Comparison of ENCODE assay signal across 8 mouse cellular contexts in genomic region chr3:84228911-84229310, GRCm38 (mm10). TPM values are rescaled to one million over a fixed set of nuclear protein-coding genes. Genes with fewer than 3 reads are reported as not detected.
DNase-seq lines count a peak whose midpoint lies in the region; ATAC-seq and TF ChIP-seq lines count a peak whose summit lies in the region.

No protein-coding gene starts in this region.

- H3K27me3 ChIP-seq in forebrain, embryonic 15.5 days: no peaks in the 10 kb centered on the region
- no peaks in the 10 kb centered on the region for H3K27me3 ChIP-seq in hindbrain, embryonic 12.5 days
- no peaks in the 10 kb centered on the region for H3K27me3 ChIP-seq in liver, embryonic 12.5 days (replicated peaks)

- H3K36me3 ChIP-seq in forebrain, embryonic 15.5 days: no peaks in the 10 kb centered on the region; the same call in 1 of the 2 replicates
- no peaks in the 10 kb centered on the region for H3K36me3 ChIP-seq in hindbrain, embryonic 12.5 days
- H3K36me3 ChIP-seq in liver, embryonic 12.5 days: no peaks in the 10 kb centered on the region

- H3K4me3 ChIP-seq in forebrain, embryonic 15.5 days: peak overlapping the region; percentile 44
- H3K4me3 ChIP-seq in hindbrain, embryonic 12.5 days: peak overlapping the region; percentile 42
- H3K4me3 ChIP-seq in liver, embryonic 12.5 days: peak overlapping the region; percentile 38

- H3K4me2 ChIP-seq in forebrain, embryonic 15.5 days (replicated peaks): peak overlapping the region; percentile 79
- H3K4me2 ChIP-seq in hindbrain, embryonic 12.5 days (replicated peaks): peak overlapping the region; percentile 75
- peak overlapping the region; percentile 61 for H3K4me2 ChIP-seq in liver, embryonic 12.5 days

- no peak for TF ChIP-seq POLR2A in brain, embryonic 14.5 days (IDR thresholded peaks at IDR 0.05; ENCODE audit: borderline replicate concordance, extremely low read depth, insufficient read depth, insufficient read length, poor library complexity, severe bottlenecking)

- no peak overlapping the region; the same call in 1 of the 2 replicates for H3K9ac ChIP-seq in forebrain, embryonic 15.5 days (replicated peaks)
- H3K9ac ChIP-seq in hindbrain, embryonic 12.5 days: no peak overlapping the region
- no peak overlapping the region for H3K9ac ChIP-seq in liver, embryonic 12.5 days

- ATAC-seq in forebrain, embryonic 15.5 days (replicated peaks): no peak
- no peak for ATAC-seq in hindbrain, embryonic 12.5 days (ENCODE audit: low FRiP score)
- no peak for ATAC-seq in liver, embryonic 12.5 days

- 9% methylated on average over 15 of the region's 15 CpGs for WGBS in forebrain, embryonic 15.5 days
- 12% methylated on average over 15 of the region's 15 CpGs for WGBS in hindbrain, embryonic 12.5 days
- WGBS in liver, embryonic 12.5 days (ENCODE audit: insufficient replicate concordance): 12% methylated on average over 15 of the region's 15 CpGs

- DNase-seq in ovary, postnatal 14 days (ENCODE audit: low spot score): peak; percentile 55
- DNase-seq in ovary, adult 18-20 months (ENCODE audit: low spot score): no peak
- peak; percentile 70 for DNase-seq in brain, embryonic 14.5 days (ENCODE audit: low read depth)
- DNase-seq in natural killer cell, adult 2 months (ENCODE audit: low spot score in 2 of 2): peak; percentile 40 to 41
- no peak for DNase-seq in layer of hippocampus, postnatal 36 days

- H3K9me3 ChIP-seq in forebrain, embryonic 15.5 days: no peaks in the 10 kb centered on the region
- no peaks in the 10 kb centered on the region for H3K9me3 ChIP-seq in hindbrain, embryonic 12.5 days (replicated peaks)
- 0 out of 2 replicates have a peak, but pooled peaks cover 5% of the 10 kb centered on the region for H3K9me3 ChIP-seq in liver, embryonic 12.5 days (replicated peaks)

- no peak for TF ChIP-seq CTCF in brain, embryonic 14.5 days (IDR thresholded peaks at IDR 0.05; ENCODE audit: borderline replicate concordance, extremely low read depth, insufficient read depth, insufficient read length)

- H3K4me1 ChIP-seq in forebrain, embryonic 15.5 days: peaks cover 39% of the 10 kb centered on the region
- H3K4me1 ChIP-seq in hindbrain, embryonic 12.5 days: peaks cover 20% of the 10 kb centered on the region
- H3K4me1 ChIP-seq in liver, embryonic 12.5 days: peaks cover 20% of the 10 kb centered on the region

- H3K27ac ChIP-seq in forebrain, embryonic 15.5 days (replicated peaks): peak overlapping the region; percentile 86
- H3K27ac ChIP-seq in hindbrain, embryonic 12.5 days: 0 out of 2 replicates have a peak overlapping the region, but pooled peaks have one; percentile 1
- no peak overlapping the region for H3K27ac ChIP-seq in liver, embryonic 12.5 days

RNA-seq across cellular contexts. Expression of gene Gm6525, which starts 55.0 kb away (rescaled TPM):
- not detected in 2 replicates for polyA plus RNA-seq in brain, embryonic 14.5 days (2012; rRNA removed)
- 3.3 and 4.2 TPM in 2 replicates for polyA plus RNA-seq in forebrain, embryonic 15.5 days (2015; fragmentation: Nextera tagmentation; extraction: Ambion mirVana)
- polyA plus RNA-seq in hindbrain, embryonic 12.5 days (2016; fragmentation: Nextera tagmentation; extraction: Ambion mirVana): 1.4 and 2.4 TPM in 2 replicates
- 0.30 TPM in 1 of 2 replicates, not detected in the other for polyA plus RNA-seq in liver, embryonic 12.5 days (2016; fragmentation: Nextera tagmentation; extraction: Ambion mirVana)
- not detected for total RNA-seq in layer of hippocampus, postnatal 36 days (2021)

Comparison
In these comparisons a context has a peak if more than half of its experiments do, and no peak if none do; other contexts are left out.
1. DNase-seq: peak in ovary, postnatal 14 days (single experiment), brain, embryonic 14.5 days (single experiment) and natural killer cell, adult 2 months (2 of 2); none in ovary, adult 18-20 months (single experiment) and layer of hippocampus, postnatal 36 days (0 of 2).
2. Peak in every context shown above with its lines, with median percentiles within 50 percentile points of each other: H3K4me2 ChIP-seq and H3K4me3 ChIP-seq.